Mouse (Mus musculus): ENCODE results near the gene Tlr13. TPM values are rescaled to one million over a fixed set of nuclear protein-coding genes. Genes with fewer than 3 reads are reported as not detected.

The Tlr13 gene
- polyA plus RNA-seq, 1 experiment: not detected

DNA sequence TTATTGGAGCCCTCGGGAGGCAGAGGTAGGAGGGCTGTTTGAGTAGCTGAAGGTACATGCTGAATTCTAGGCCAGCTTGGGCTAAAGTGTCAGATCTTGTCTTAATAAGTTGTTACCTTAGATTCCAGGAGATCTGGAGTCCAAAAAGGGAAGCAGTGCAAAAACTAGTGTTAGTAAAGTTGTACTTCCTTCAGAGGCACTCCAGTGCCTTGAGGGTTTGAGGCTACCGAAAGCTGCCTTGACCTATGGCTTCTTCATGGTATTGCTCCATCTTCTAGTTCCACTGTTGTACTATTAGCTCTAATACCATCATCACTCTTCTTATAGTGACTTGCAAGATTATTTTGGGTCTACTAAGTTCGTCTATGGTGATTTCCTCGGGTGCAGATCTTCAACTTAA lies 13.1 kb upstream of the Tlr13 start:
- Histone ChIP-seq H3K4me3 (ENCODE audit: insufficient read depth, poor library complexity, severe bottlenecking) (no peak overlapping the region), H3ac (ENCODE audit: control insufficient read depth, insufficient read length, low read depth) (no peak overlapping the region), H3K79me3 (ENCODE audit: low read depth) (no peaks in the 10 kb centered on the region), H3K79me2 (ENCODE audit: control insufficient read depth, insufficient read depth) (no peaks in the 10 kb centered on the region), H3K27me3 (ENCODE audit: control insufficient read depth, insufficient read depth, insufficient read length) (no peaks in the 10 kb centered on the region), H3K36me3 (ENCODE audit: control insufficient read depth, insufficient read depth) (no peaks in the 10 kb centered on the region)
- TF ChIP-seq CEBPB (IDR thresholded peaks at IDR 0.05; ENCODE audit: low read depth): no peak

DNA sequence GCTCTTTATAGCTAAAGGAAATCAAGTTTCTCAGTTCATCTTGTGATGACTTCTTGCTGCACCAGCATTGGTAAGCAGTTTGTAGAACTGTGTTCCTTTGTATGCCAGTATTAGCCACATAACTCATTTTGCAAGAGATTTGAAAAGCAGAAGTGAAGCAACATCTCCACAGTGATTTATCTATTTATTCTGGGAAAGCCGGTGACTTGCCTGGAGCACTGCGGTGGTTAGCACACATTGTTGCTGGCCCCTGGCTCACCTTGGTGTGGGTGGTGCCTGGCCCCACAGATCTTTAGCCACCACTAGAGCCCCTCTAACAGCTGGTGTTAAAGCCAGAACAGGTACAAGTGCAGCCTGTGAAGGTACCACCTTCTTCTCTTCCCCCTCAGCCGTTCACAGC lies 8.1 kb upstream of the Tlr13 start:
- no peaks in the 10 kb centered on the region for H3K79me3 ChIP-seq (ENCODE audit: low read depth)
- no peak overlapping the region for H3K4me3 ChIP-seq (ENCODE audit: insufficient read depth, poor library complexity, severe bottlenecking)
- H3ac ChIP-seq (ENCODE audit: control insufficient read depth, insufficient read length, low read depth): no peak overlapping the region
- no peaks in the 10 kb centered on the region for H3K27me3 ChIP-seq (ENCODE audit: control insufficient read depth, insufficient read depth, insufficient read length)
- TF ChIP-seq CEBPB (IDR thresholded peaks at IDR 0.05; ENCODE audit: low read depth) (no peak), USF1 (IDR thresholded peaks at IDR 0.05; ENCODE audit: low read depth) (no peak), FOSL1 (IDR thresholded peaks at IDR 0.05; ENCODE audit: insufficient read depth, low read length, poor library complexity, severe bottlenecking) (no peak), CTCF (IDR thresholded peaks at IDR 0.05; ENCODE audit: control insufficient read depth, insufficient read depth, insufficient read length) (no peak), MYOG (IDR thresholded peaks at IDR 0.05; ENCODE audit: control insufficient read depth, extremely low read depth, insufficient read length) (no peak), MYOD1 (IDR thresholded peaks at IDR 0.05; ENCODE audit: control insufficient read depth, insufficient read length, low read depth) (no peak), MAX (IDR thresholded peaks at IDR 0.05) (no peak)
- no peaks in the 10 kb centered on the region for H3K79me2 ChIP-seq (ENCODE audit: control insufficient read depth, insufficient read depth)
- no peaks in the 10 kb centered on the region for H3K36me3 ChIP-seq (ENCODE audit: control insufficient read depth, insufficient read depth)

DNA sequence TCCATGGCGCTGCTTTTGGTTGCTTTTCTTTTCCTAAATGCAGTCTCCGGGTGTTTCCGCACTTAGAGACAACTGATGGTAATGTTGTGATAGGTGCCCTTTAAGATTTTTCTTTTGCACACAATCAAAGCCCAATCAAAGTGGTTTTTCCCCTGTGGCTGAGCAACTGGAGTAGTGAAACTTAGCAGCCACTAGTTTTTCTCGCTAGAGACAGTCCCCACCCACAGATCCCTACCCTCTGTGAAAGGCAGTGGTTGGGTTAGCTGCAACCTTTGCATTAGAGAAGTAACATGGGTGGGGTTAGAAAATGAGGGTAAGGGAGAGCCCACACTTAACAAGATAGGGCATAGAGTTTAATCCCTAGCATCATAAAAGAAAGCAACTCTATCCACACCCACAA lies 7.5 kb upstream of the Tlr13 start:
- Histone ChIP-seq H3ac (ENCODE audit: control insufficient read depth, insufficient read length, low read depth) (no peak overlapping the region), H3K79me2 (ENCODE audit: control insufficient read depth, insufficient read depth) (no peaks in the 10 kb centered on the region), H3K4me3 (ENCODE audit: insufficient read depth, poor library complexity, severe bottlenecking) (no peak overlapping the region), H3K27me3 (ENCODE audit: control insufficient read depth, insufficient read depth, insufficient read length) (no peaks in the 10 kb centered on the region), H3K79me3 (ENCODE audit: low read depth) (no peaks in the 10 kb centered on the region), H3K36me3 (ENCODE audit: control insufficient read depth, insufficient read depth) (no peaks in the 10 kb centered on the region)
- TF ChIP-seq USF1 (IDR thresholded peaks at IDR 0.05; ENCODE audit: low read depth): no peak
- no peak for TF ChIP-seq CTCF (IDR thresholded peaks at IDR 0.05; ENCODE audit: control insufficient read depth, insufficient read depth, insufficient read length)
- no peak for TF ChIP-seq CEBPB (IDR thresholded peaks at IDR 0.05; ENCODE audit: low read depth)
- no peak for TF ChIP-seq FOSL1 (IDR thresholded peaks at IDR 0.05; ENCODE audit: insufficient read depth, low read length, poor library complexity, severe bottlenecking)
- no peak for TF ChIP-seq MAX (IDR thresholded peaks at IDR 0.05)
- TF ChIP-seq MYOG (IDR thresholded peaks at IDR 0.05; ENCODE audit: control insufficient read depth, extremely low read depth, insufficient read length): no peak
- no peak for TF ChIP-seq MYOD1 (IDR thresholded peaks at IDR 0.05; ENCODE audit: control insufficient read depth, insufficient read length, low read depth)

- H3K79me3 ChIP-seq (ENCODE audit: low read depth): no peaks in the 10 kb centered on the region
- TF ChIP-seq MYOG (IDR thresholded peaks at IDR 0.05; ENCODE audit: control insufficient read depth, extremely low read depth, insufficient read length) (no peak), CEBPB (IDR thresholded peaks at IDR 0.05; ENCODE audit: low read depth) (no peak), MAX (IDR thresholded peaks at IDR 0.05) (no peak), FOSL1 (IDR thresholded peaks at IDR 0.05; ENCODE audit: insufficient read depth, low read length, poor library complexity, severe bottlenecking) (peak; percentile 61), MYOD1 (IDR thresholded peaks at IDR 0.05; ENCODE audit: control insufficient read depth, insufficient read length, low read depth) (peak; percentile 92), CTCF (IDR thresholded peaks at IDR 0.05; ENCODE audit: control insufficient read depth, insufficient read depth, insufficient read length) (no peak), USF1 (IDR thresholded peaks at IDR 0.05; ENCODE audit: low read depth) (no peak)
- H3K4me3 ChIP-seq (ENCODE audit: insufficient read depth, poor library complexity, severe bottlenecking): no peak overlapping the region
- no peaks in the 10 kb centered on the region for H3K36me3 ChIP-seq (ENCODE audit: control insufficient read depth, insufficient read depth)
- no peaks in the 10 kb centered on the region for H3K79me2 ChIP-seq (ENCODE audit: control insufficient read depth, insufficient read depth)
- H3ac ChIP-seq (ENCODE audit: control insufficient read depth, insufficient read length, low read depth): no peak overlapping the region
- no peaks in the 10 kb centered on the region for H3K27me3 ChIP-seq (ENCODE audit: control insufficient read depth, insufficient read depth, insufficient read length)
Measured at GRCm38 (mm10) chrX:106135916-106136575, 7.0 kb upstream of the Tlr13 start.

- Histone ChIP-seq H3K79me3 (ENCODE audit: low read depth) (no peaks in the 10 kb centered on the region), H3K27me3 (ENCODE audit: control insufficient read depth, insufficient read depth, insufficient read length) (no peaks in the 10 kb centered on the region), H3ac (ENCODE audit: control insufficient read depth, insufficient read length, low read depth) (no peak overlapping the region), H3K4me3 (ENCODE audit: insufficient read depth, poor library complexity, severe bottlenecking) (no peak overlapping the region), H3K36me3 (ENCODE audit: control insufficient read depth, insufficient read depth) (no peaks in the 10 kb centered on the region), H3K79me2 (ENCODE audit: control insufficient read depth, insufficient read depth) (no peaks in the 10 kb centered on the region)
- no peak for TF ChIP-seq MYOD1 (IDR thresholded peaks at IDR 0.05; ENCODE audit: control insufficient read depth, insufficient read length, low read depth)
- no peak for TF ChIP-seq CTCF (IDR thresholded peaks at IDR 0.05; ENCODE audit: control insufficient read depth, insufficient read depth, insufficient read length)
- TF ChIP-seq MYOG (IDR thresholded peaks at IDR 0.05; ENCODE audit: control insufficient read depth, extremely low read depth, insufficient read length): no peak
- TF ChIP-seq USF1 (IDR thresholded peaks at IDR 0.05; ENCODE audit: low read depth): no peak
- TF ChIP-seq CEBPB (IDR thresholded peaks at IDR 0.05; ENCODE audit: low read depth): no peak
- TF ChIP-seq MAX (IDR thresholded peaks at IDR 0.05): no peak
- TF ChIP-seq FOSL1 (IDR thresholded peaks at IDR 0.05; ENCODE audit: insufficient read depth, low read length, poor library complexity, severe bottlenecking): no peak
Measured at GRCm38 (mm10) chrX:106139309-106140070, 3.5 kb upstream of the Tlr13 start.

All from C2C12 (cell line).